Mouse (Mus musculus): ENCODE results near the gene Zranb2. TPM values are rescaled to one million over a fixed set of nuclear protein-coding genes. Genes with fewer than 3 reads are reported as not detected.

The Zranb2 gene
- 116 and 127 TPM in 2 replicates for polyA plus RNA-seq (2012; rRNA removed)

DNA sequence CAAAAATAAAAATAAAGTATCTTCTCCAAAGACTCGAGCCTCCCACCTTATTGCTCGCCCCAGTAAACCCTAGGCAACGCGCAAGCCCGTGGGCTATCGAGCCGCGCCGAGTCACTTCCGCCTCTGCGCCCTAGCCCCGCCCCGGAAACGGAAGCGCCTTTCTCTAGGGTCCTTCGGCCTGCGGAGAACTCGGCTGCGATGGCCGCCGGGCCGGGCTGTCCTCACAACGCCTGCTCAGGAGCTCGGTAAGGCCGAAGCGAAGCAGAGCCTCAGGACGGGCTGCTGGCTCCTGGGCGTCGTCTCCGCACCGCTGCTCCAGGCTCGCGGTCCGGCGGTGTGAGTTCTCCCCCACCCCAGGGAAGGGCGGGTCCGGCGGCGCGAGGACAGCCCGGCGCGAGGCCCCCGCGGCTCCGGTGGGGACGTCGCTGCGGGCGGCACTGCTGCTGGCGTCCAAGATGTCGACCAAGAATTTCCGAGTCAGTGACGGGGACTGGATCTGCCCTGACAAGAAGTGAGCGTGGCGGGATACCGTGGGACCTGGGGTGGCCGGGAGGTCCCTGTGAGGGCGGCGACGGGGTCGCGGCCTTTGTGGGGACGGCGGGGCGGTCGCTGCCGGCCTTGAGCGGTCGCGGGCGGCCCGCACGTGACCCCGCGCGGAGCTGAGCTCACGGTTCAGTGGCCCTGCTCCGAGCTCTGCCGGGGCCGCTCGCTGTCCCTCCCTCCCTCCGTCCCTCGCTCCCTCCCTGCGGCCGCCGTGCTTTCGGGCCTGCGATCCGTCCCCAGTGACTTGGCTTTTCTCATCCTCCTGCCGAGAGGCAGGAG is at the start of gene Zranb2:
Gene Zranb2, plus strand, starts transcription at position 197 of the 822 bp plus-strand sequence.

DNA sequence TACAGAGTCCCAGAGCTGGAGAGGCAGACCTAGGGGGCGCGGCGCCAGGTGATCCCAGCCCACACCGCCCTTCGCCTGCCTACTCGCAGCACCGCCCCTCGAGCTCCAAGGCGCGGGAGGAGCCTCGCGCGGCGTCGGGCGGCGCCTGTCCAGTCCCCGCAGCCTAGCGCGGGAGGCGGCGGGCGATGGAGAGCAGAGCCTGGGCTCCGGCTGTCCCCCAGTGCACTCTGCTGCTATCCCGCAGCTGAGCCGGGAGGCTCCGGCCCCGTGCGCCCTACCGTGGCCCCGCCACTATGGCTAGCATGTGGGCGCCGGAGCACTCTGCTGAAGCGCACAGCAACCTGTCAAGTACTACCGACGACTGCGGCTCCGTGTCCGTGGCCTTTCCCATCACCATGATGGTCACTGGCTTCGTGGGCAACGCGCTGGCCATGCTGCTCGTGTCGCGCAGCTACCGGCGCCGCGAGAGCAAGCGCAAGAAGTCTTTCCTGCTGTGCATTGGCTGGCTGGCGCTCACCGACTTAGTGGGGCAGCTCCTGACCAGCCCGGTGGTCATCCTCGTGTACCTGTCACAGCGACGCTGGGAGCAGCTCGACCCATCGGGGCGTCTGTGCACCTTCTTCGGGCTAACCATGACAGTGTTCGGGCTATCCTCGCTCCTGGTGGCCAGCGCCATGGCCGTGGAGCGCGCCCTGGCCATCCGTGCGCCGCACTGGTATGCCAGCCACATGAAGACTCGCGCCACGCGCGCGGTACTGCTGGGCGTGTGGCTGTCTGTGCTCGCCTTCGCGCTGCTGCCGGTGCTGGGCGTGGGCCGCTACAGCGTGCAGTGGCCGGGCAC is 33.0 kb downstream of the Zranb2 start, which contains the start of gene Ptger3:
Gene Ptger3, plus strand, starts transcription at position 168 of the 841 bp plus-strand sequence.

Other genes with a start within 250 kb of the Zranb2 start
- gene Ptger3, start 32.7 kb downstream of the Zranb2 start, polyA plus RNA-seq (2012; rRNA removed): 0.88 and 1.6 TPM in 2 replicates